Mouse (Mus musculus) ES-E14 (cell line): ENCODE results near the gene E2f1. TPM values are rescaled to one million over a fixed set of nuclear protein-coding genes. Genes with fewer than 3 reads are reported as not detected.

Experiments used
- DNase-seq: peaks from one replicate; pipeline ENCODE4 v3.0.0-alpha.2; 2013; ENCODE audit warnings: low read depth, low spot score
- H3K27ac ChIP-seq: 2 replicates; pipeline ENCODE4 v1.5.1; 2012; ENCODE audit warnings: low read depth, mild to moderate bottlenecking, low read length, moderate library complexity, mixed read lengths; ENCODE audit not compliant: poor library complexity, insufficient read depth, severe bottlenecking
- H3K36me3 ChIP-seq: 2 replicates; pipeline ENCODE4 v1.6.1; 2012; ENCODE audit warnings: mild to moderate bottlenecking, low read length, moderate library complexity, mixed read lengths; ENCODE audit not compliant: control insufficient read depth, poor library complexity, insufficient read depth, severe bottlenecking
- H3K4me1 ChIP-seq, 2 experiments: fragments of 150-350 bp in 1 of 2; sonication (generic) in 1 of 2; 2 replicates each; pipeline ENCODE4 v1.6.1; 2012; ENCODE audit warnings: low read length in 2 of 2, mild to moderate bottlenecking in 1 of 2, mixed read lengths in 1 of 2; ENCODE audit not compliant: control insufficient read depth in 2 of 2, insufficient read depth in 2 of 2, poor library complexity in 1 of 2
- H3K4me3 ChIP-seq, 2 experiments: fragments of 150-350 bp in 1 of 2; sonication (generic) in 1 of 2; 2 replicates each; pipeline ENCODE4 v1.5.1; 2012; ENCODE audit warnings: low read length in 2 of 2, low read depth in 1 of 2, mild to moderate bottlenecking in 1 of 2, mixed read lengths in 1 of 2; ENCODE audit not compliant: insufficient read depth in 1 of 2, poor library complexity in 1 of 2, severe bottlenecking in 1 of 2
- H3K9ac ChIP-seq: 2 replicates; pipeline ENCODE4 v1.6.1; 2012; ENCODE audit warnings: low read depth, mild to moderate bottlenecking, low read length, mixed read lengths; ENCODE audit not compliant: poor library complexity, insufficient read depth, severe bottlenecking
- H3K9me3 ChIP-seq: fragments of 150-350 bp; sonication (generic); 2 replicates; pipeline ENCODE4 v1.6.1; 2012; ENCODE audit warnings: low read depth, mild to moderate bottlenecking, low read length; ENCODE audit not compliant: control insufficient read depth, insufficient read depth
- CHD2 ChIP-seq: IDR thresholded peaks from 2 replicates; pipeline ENCODE4 v1.6.1; 2014; ENCODE audit warnings: mild to moderate bottlenecking, low read depth, low read length, inconsistent platforms
- HCFC1 ChIP-seq: IDR thresholded peaks from 2 replicates; pipeline ENCODE4 v1.6.1; 2012; ENCODE audit warnings: low read length, inconsistent platforms, borderline replicate concordance; ENCODE audit not compliant: insufficient read depth
- MAFK ChIP-seq: IDR thresholded peaks from 2 replicates; pipeline ENCODE4 v1.6.1; 2014; ENCODE audit warnings: mild to moderate bottlenecking, low read depth, low read length, inconsistent platforms; ENCODE audit not compliant: insufficient read depth
- ZC3H11A ChIP-seq: IDR thresholded peaks from 2 replicates; pipeline ENCODE4 v1.6.1; 2012; ENCODE audit warnings: low read depth, mild to moderate bottlenecking, inconsistent platforms, low read length, borderline replicate concordance
- ZNF384 ChIP-seq: IDR thresholded peaks from 2 replicates; pipeline ENCODE4 v1.6.1; 2012; ENCODE audit warnings: low read depth, low read length, inconsistent platforms
- in situ Hi-C, 2 experiments: fragments of 600-800 bp; cut with MboI; formaldehyde crosslinking; loops; one replicate each; pipeline ENCODE4 v1.15.1; 2025; ENCODE audit warnings: low sequenced_read_pairs in 2 of 2, inconsistent platforms in 1 of 2; ENCODE audit not compliant: unreplicated experiment in 2 of 2
- total RNA-seq: library from RNA; depleted of rRNA; stranded (reverse); fragments of 300-350 nt; gene quantifications from 2 replicates; pipeline ENCODE4 v1.2.3, GENCODE M21; 2012

Gene E2f1
- total RNA-seq, 1 experiment: 13.8 TPM

GRCm38 (mm10) chr2:154613118-154614115, 43.7 kb upstream of the E2f1 start, which contains the start of the genes Zfp341 and 4930519P11Rik:
TSS of gene Zfp341 (plus strand) at chr2:154613297.
TSS of gene 4930519P11Rik (minus strand) at chr2:154613437.
- H3K4me3 ChIP-seq: peak within 1 kb of the TSS; percentile 74 to 75
- in situ Hi-C loops: no loop called here
- H3K4me1 ChIP-seq: peaks cover 6 to 8% of the 10 kb centered on the region in 2 experiments; a peak in 3 of 4 replicates
- peak; percentile 65 for DNase-seq
- peak within 1 kb of the TSS; percentile 90 for H3K9ac ChIP-seq
- peak within 1 kb of the TSS; percentile 97 for H3K27ac ChIP-seq
- no peaks in the 10 kb centered on the region for H3K36me3 ChIP-seq
- no peaks in the 10 kb centered on the region for H3K9me3 ChIP-seq
- TF ChIP-seq ZC3H11A (no peak), HCFC1 (peak; percentile 64; the same call in 1 of the 2 replicates), CHD2 (no peak), MAFK (0 out of 2 replicates have a peak, but pooled peaks have one; percentile 5)

GRCm38 (mm10) chr2:154609050-154609767, 39.5 kb upstream of the E2f1 start:
- DNase-seq: no peak

GRCm38 (mm10) chr2:154606965-154607364, 37.3 kb upstream of the E2f1 start:
- H3K9me3 ChIP-seq: no peaks in the 10 kb centered on the region
- no peak overlapping the region for H3K4me3 ChIP-seq
- no peak overlapping the region for H3K27ac ChIP-seq
- in situ Hi-C loops: no loop called here
- TF ChIP-seq ZC3H11A: no peak
- TF ChIP-seq ZNF384: no peak
- TF ChIP-seq CHD2: no peak
- no peak for TF ChIP-seq HCFC1
- no peak for TF ChIP-seq MAFK
- no peaks in the 10 kb centered on the region for H3K36me3 ChIP-seq
- no peak overlapping the region for H3K9ac ChIP-seq
- H3K4me1 ChIP-seq: peaks cover 2 to 3% of the 10 kb centered on the region in 2 experiments; a peak in 2 of 4 replicates
- no peak for DNase-seq

More at GRCm38 (mm10) chr2:154609050-154609767, 39.5 kb upstream of the E2f1 start:
- Histone ChIP-seq H3K36me3 (no peaks in the 10 kb centered on the region), H3K4me1 (peaks cover 2% of the 10 kb centered on the region in 2 experiments; a peak in 3 of 4 replicates), H3K4me3 (no peak overlapping the region), H3K9me3 (no peaks in the 10 kb centered on the region), H3K27ac (no peak overlapping the region), H3K9ac (no peak overlapping the region)
- TF ChIP-seq CHD2 (no peak), ZNF384 (no peak), MAFK (no peak), ZC3H11A (no peak), HCFC1 (no peak)
- in situ Hi-C loops: no loop called here

- Histone ChIP-seq H3K9me3 (no peaks in the 10 kb centered on the region), H3K27ac (no peak overlapping the region), H3K36me3 (no peaks in the 10 kb centered on the region), H3K4me1 (peaks cover 1 to 3% of the 10 kb centered on the region in 2 experiments; a peak in 1 of 4 replicates), H3K4me3 (peak overlapping the region; percentile 13 to 34; a peak in 2 of 4 replicates), H3K9ac (no peak overlapping the region)
- DNase-seq: no peak
- in situ Hi-C loops: no loop called here
- TF ChIP-seq CHD2 (no peak), ZNF384 (no peak), MAFK (no peak), HCFC1 (no peak), ZC3H11A (no peak)
Observed at GRCm38 (mm10) chr2:154604156-154604555, 34.5 kb upstream of the E2f1 start.
